Mouse (Mus musculus) myocyte (in vitro differentiated cells): ENCODE results near the gene Adgrb3.
"Not testable (repeated sequence)": the region's sequence is repeated elsewhere in the genome, so short reads cannot be mapped to it uniquely, and the experiment has no call there.

Experiments
- E2F4 ChIP-seq: IDR thresholded peaks from one replicate; pipeline ENCODE4 v1.6.1; 2011; ENCODE audit warnings: mild to moderate bottlenecking, control low read depth, moderate library complexity; ENCODE audit not compliant: insufficient read depth
- MAX ChIP-seq: IDR thresholded peaks from one replicate; pipeline ENCODE4 v1.6.1; 2011; ENCODE audit warnings: low read depth, mild to moderate bottlenecking, control low read depth
- POLR2A ChIP-seq: IDR thresholded peaks from one replicate; pipeline ENCODE4 v1.6.1; 2011; ENCODE audit warnings: low read depth, mild to moderate bottlenecking, control low read depth, moderate library complexity; ENCODE audit not compliant: insufficient read length
- POLR2AphosphoS2 ChIP-seq: IDR thresholded peaks from one replicate; pipeline ENCODE4 v1.6.1; 2011; ENCODE audit warnings: low read depth, control low read depth; ENCODE audit not compliant: insufficient read length
- REST ChIP-seq: IDR thresholded peaks from one replicate; pipeline ENCODE4 v1.6.1; 2011; ENCODE audit warnings: mild to moderate bottlenecking, control low read depth, moderate library complexity; ENCODE audit not compliant: insufficient read depth, insufficient read length
- TCF3 ChIP-seq: IDR thresholded peaks from one replicate; pipeline ENCODE4 v1.6.1; 2011; ENCODE audit warnings: low read depth, control low read depth; ENCODE audit not compliant: insufficient read length
- USF1 ChIP-seq: IDR thresholded peaks from one replicate; pipeline ENCODE4 v1.6.1; 2011; ENCODE audit warnings: low read depth, mild to moderate bottlenecking, control low read depth, moderate library complexity

- TF ChIP-seq POLR2A, TCF3, REST, MAX, E2F4, POLR2AphosphoS2, USF1: not testable (repeated sequence)
These were observed 218.7 kb downstream of the Adgrb3 start for GRCm38 (mm10) chr1:25610776-25611175.
